Mouse (Mus musculus): ENCODE measurements at regions not wholly inside any gene's neighbourhood (a gene's known extent, or its start where the extent isn't known, plus 50 kb on each side); places are given as distances from the start of the nearest gene placed in this dataset.

GRCm38 (mm10) chr16:20958905-20959304 lies 194.9 kb downstream of the Teddm3 start:
- TF ChIP-seq CTCF (IDR thresholded peaks at IDR 0.05; ENCODE audit: insufficient read depth, low read length) (no peak), POLR2A (IDR thresholded peaks at IDR 0.05; ENCODE audit: borderline replicate concordance, extremely low read depth, low read depth, low read length) (no peak)

All from lung, adult 2 months (tissue).